Mouse (Mus musculus): Measurements from ENCODE around the gene Fn3krp. TPM values are rescaled to one million over a fixed set of nuclear protein-coding genes. Genes with fewer than 3 reads are reported as not detected.
A peak's percentile ranks its signal among the peaks of the same experiment; 100 is the strongest.

Gene Fn3krp
- polyA plus RNA-seq, 1 experiment from 2014 or later = 4.6 TPM

- ATAC-seq (ENCODE audit: extremely low read depth, insufficient number of reproducible peaks, low FRiP score, low TSS enrichment) = no peak
- 77% methylated on average over 5 of the region's 5 CpGs for WGBS
- no peaks in the 10 kb centered on the region for H3K36me3 ChIP-seq
- H3K4me1 ChIP-seq = peaks cover 22% of the 10 kb centered on the region
- H3K4me2 ChIP-seq = no peak overlapping the region
- no peak overlapping the region for H3K27ac ChIP-seq (replicated peaks)
- H3K9me3 ChIP-seq = no peaks in the 10 kb centered on the region
- H3K4me3 ChIP-seq = no peak overlapping the region
- H3K9ac ChIP-seq = no peak overlapping the region
- no peaks in the 10 kb centered on the region for H3K27me3 ChIP-seq (replicated peaks)
Measured at GRCm38 (mm10) chr11:121417971-121418370, 3.2 kb upstream of the Fn3krp start.

- WGBS = 56% methylated on average over 2 of the region's 2 CpGs
Measured at GRCm38 (mm10) chr11:121418932-121419331, 2.3 kb upstream of the Fn3krp start.

GRCm38 (mm10) chr11:121420379-121420778 is 822 bp upstream of the Fn3krp start:
- ATAC-seq (ENCODE audit: extremely low read depth, insufficient number of reproducible peaks, low FRiP score, low TSS enrichment) = no peak
- Histone ChIP-seq H3K27me3 (replicated peaks) (no peaks in the 10 kb centered on the region), H3K36me3 (no peaks in the 10 kb centered on the region), H3K4me1 (peaks cover 13% of the 10 kb centered on the region), H3K27ac (replicated peaks) (peak overlapping the region; percentile 55), H3K4me2 (peak overlapping the region; percentile 86), H3K9ac (peak overlapping the region; percentile 70), H3K4me3 (peak overlapping the region; percentile 83), H3K9me3 (no peaks in the 10 kb centered on the region)
- WGBS = 50% methylated on average over 5 of the region's 5 CpGs

More at GRCm38 (mm10) chr11:121418932-121419331, 2.3 kb upstream of the Fn3krp start:
- Histone ChIP-seq H3K4me1 (peaks cover 22% of the 10 kb centered on the region), H3K9ac (no peak overlapping the region), H3K9me3 (no peaks in the 10 kb centered on the region), H3K4me3 (no peak overlapping the region), H3K27ac (replicated peaks) (no peak overlapping the region), H3K27me3 (replicated peaks) (no peaks in the 10 kb centered on the region), H3K36me3 (no peaks in the 10 kb centered on the region), H3K4me2 (no peak overlapping the region)
- ATAC-seq (ENCODE audit: extremely low read depth, insufficient number of reproducible peaks, low FRiP score, low TSS enrichment) = no peak

DNA sequence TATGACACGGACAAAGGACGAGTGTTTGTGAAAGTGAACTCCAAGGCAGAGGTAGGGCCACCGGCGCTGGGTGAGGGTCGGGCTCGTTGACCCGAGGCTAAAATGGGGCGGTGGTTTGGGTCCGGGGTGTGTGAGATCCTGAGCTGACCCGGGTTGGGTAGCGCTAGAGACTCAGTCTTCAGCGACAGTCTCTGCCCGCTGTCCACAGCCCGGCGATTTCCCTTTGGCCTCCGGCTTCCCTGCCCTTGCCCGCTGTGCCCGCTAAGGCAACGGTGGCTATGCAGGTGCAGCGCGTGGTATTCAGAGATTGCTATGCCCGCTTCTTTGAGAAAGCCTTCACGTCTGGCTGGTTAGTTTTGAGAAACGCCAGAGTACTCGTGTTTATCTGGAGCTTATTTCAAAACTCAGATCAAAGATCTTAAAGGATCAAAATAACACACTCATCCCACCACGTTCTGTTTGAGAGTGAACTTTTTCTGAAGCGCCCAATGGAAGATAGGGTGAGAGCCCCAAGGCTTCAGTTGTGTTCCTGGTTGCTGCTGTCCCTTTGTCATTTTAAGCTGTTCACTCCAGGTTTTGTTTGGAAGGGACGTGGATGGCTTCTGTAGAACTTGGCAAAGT is 462 bp downstream of the Fn3krp start:
- H3K27me3 ChIP-seq (replicated peaks) = no peaks in the 10 kb centered on the region
- peaks cover 3% of the 10 kb centered on the region; the same call in 1 of the 2 replicates for H3K36me3 ChIP-seq
- peak overlapping the region; percentile 89 for H3K9ac ChIP-seq
- H3K9me3 ChIP-seq = no peaks in the 10 kb centered on the region
- ATAC-seq (ENCODE audit: extremely low read depth, insufficient number of reproducible peaks, low FRiP score, low TSS enrichment) = peak; percentile 49; the same call in 1 of the 2 replicates
- peaks cover 11% of the 10 kb centered on the region for H3K4me1 ChIP-seq
- peak overlapping the region; percentile 83 for H3K4me3 ChIP-seq
- H3K4me2 ChIP-seq = peak overlapping the region; percentile 86
- H3K27ac ChIP-seq (replicated peaks) = peak overlapping the region; percentile 66
- 2% methylated on average over 28 of the region's 28 CpGs for WGBS

DNA sequence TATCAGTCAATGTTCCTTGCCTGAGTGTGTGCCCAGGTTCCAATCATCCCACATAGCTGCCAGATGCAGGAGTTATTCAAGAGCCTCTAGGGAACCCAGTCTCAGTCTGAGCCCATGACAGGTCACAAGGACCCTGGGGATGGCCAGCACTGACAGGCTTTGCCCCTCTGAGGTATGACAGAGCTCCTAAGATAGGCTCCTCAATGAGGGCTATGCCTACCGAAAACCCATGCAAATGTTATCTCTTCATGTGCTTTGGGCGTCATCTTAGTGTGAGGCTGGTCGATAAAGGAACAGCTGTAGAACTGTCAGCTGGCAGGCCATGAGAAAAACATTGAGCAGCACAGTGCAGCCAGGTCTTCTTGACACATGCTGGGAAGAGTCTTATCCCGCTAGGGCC is 12.2 kb downstream of the Fn3krp start:
- H3K4me1 ChIP-seq = peaks cover 32% of the 10 kb centered on the region
- peak overlapping the region; percentile 79 for H3K27ac ChIP-seq (replicated peaks)
- no peaks in the 10 kb centered on the region for H3K9me3 ChIP-seq
- no peak; the same call in 1 of the 2 replicates for ATAC-seq (ENCODE audit: extremely low read depth, insufficient number of reproducible peaks, low FRiP score, low TSS enrichment)
- H3K36me3 ChIP-seq = peaks cover 30% of the 10 kb centered on the region
- H3K4me2 ChIP-seq = peak overlapping the region; percentile 88
- no peak overlapping the region for H3K4me3 ChIP-seq
- WGBS = 33% methylated on average over 4 of the region's 4 CpGs
- no peak overlapping the region for H3K9ac ChIP-seq
- H3K27me3 ChIP-seq (replicated peaks) = no peaks in the 10 kb centered on the region

DNA sequence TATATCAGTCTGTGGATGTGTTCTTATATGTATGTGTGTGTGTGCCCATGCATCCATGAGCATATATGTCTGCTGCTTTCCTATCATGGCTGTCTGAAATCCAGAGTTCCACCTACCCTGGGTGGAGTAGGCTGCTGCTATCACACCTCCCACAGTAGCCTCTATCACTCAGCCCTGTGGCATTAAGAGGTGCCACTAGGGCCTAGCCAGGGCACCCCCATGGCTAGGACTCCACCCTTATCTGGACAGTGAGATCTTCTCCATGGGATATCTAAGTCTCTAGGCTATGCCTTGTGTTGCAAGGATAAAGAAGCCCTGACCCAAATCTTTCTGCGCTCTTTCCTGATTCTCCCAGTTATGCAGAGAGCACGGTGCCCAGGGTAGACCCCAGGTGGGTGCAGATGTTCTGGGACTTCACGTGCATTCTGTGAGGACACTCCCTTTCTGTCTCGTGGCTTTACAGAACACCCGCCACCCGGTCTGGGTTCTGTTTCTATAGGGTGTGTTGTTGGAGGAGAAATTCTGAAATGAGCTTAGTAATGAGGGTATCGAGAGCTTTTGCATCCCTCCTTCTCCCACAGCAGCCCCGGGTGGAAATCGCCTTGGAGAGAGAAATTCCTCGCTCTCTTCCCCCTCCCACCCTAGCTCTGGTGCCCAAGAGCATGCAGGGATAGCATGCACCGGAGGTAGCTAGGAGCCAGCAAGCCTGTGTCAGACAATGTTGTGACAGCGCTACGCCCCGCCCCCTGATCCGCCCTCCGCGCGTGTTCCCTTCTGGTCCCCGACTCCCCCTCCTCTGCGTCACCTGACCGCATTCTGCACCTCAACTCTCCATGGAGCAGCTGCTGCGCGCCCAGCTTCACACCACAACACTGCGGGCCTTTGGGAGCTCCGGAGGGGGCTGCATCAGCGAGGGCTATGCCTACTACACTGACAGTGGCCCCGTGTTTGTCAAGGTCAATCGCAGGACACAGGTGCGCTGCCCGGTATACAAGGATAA is 13.3 kb downstream of the Fn3krp start, which contains the start of gene Fn3k:
Gene Fn3k (plus strand): TSS at position 758 of the 1,000 bp plus-strand sequence.
- Histone ChIP-seq H3K36me3 (peaks cover 19% of the 10 kb centered on the region), H3K4me2 (peak within 1 kb of the TSS; percentile 88), H3K4me1 (peaks cover 35% of the 10 kb centered on the region), H3K27me3 (replicated peaks) (no peaks in the 10 kb centered on the region), H3K4me3 (peak within 1 kb of the TSS; percentile 61), H3K9ac (peak within 1 kb of the TSS; percentile 80), H3K27ac (replicated peaks) (peak within 1 kb of the TSS; percentile 79), H3K9me3 (no peaks in the 10 kb centered on the region)
- 7% methylated on average over 30 of the region's 30 CpGs for WGBS
- ATAC-seq (ENCODE audit: extremely low read depth, insufficient number of reproducible peaks, low FRiP score, low TSS enrichment) = peak; percentile 81

DNA sequence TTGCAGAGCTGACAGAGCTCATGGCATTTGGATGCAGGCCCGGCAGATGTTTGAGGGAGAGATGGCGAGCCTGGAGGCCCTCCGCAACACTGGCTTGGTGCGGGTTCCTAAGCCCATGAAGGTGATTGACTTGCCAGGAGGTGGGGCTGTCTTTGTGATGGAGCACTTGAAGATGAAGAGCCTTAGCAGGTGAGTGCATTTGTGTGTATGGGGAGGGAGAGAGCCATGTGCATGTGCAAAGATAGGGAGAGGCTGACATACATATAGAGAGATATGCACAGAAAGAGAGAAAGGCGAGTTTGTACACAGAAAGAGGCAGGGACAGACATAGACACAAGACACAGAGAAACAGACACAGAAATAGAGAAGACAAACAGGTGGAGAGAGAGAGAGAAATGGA is 16.0 kb downstream of the Fn3krp start:
- no peaks in the 10 kb centered on the region for H3K27me3 ChIP-seq (replicated peaks)
- H3K9ac ChIP-seq = no peak overlapping the region
- H3K4me1 ChIP-seq = peaks cover 35% of the 10 kb centered on the region
- 61% methylated on average over 5 of the region's 5 CpGs for WGBS
- H3K4me2 ChIP-seq = no peak overlapping the region
- no peak overlapping the region for H3K4me3 ChIP-seq
- H3K9me3 ChIP-seq = no peaks in the 10 kb centered on the region
- ATAC-seq (ENCODE audit: extremely low read depth, insufficient number of reproducible peaks, low FRiP score, low TSS enrichment) = no peak
- no peaks in the 10 kb centered on the region for H3K36me3 ChIP-seq
- no peak overlapping the region for H3K27ac ChIP-seq (replicated peaks)

DNA sequence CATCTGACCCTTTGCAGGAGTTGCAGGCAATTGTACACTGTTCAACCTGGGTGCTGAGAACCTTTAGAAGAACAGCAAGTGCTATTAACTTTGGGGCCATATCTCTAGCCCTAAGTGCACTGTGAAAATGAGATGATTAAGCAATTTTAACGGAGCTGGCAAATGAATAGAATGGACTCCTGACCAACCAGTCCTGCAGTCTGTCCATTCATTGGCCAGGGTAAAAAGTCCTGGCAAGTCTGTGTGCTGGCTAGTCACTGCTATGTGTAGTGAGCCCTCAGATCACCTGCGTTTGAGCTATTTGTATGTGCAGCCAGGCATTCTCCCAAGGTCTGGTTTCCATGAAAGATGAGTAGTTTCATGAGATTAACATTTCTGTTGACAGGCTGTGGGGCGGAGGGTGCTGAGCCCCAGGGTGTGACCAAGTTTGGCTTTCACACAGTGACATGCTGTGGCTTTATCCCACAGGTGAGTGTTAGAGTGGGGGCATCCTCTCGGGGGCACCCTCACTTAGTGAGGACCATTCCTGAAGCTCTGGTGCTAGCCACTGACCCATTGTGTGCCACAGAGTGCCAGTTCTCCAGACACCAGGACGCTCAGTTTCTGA is 18.6 kb downstream of the Fn3krp start:
- H3K9me3 ChIP-seq = no peaks in the 10 kb centered on the region
- no peak overlapping the region for H3K4me3 ChIP-seq
- WGBS = 62% methylated on average over 5 of the region's 5 CpGs
- ATAC-seq (ENCODE audit: extremely low read depth, insufficient number of reproducible peaks, low FRiP score, low TSS enrichment) = no peak
- H3K27me3 ChIP-seq (replicated peaks) = peaks cover 13% of the 10 kb centered on the region
- H3K36me3 ChIP-seq = no peaks in the 10 kb centered on the region
- no peak overlapping the region for H3K4me2 ChIP-seq
- H3K4me1 ChIP-seq = peaks cover 13% of the 10 kb centered on the region
- H3K27ac ChIP-seq (replicated peaks) = no peak overlapping the region
- no peak overlapping the region for H3K9ac ChIP-seq

DNA sequence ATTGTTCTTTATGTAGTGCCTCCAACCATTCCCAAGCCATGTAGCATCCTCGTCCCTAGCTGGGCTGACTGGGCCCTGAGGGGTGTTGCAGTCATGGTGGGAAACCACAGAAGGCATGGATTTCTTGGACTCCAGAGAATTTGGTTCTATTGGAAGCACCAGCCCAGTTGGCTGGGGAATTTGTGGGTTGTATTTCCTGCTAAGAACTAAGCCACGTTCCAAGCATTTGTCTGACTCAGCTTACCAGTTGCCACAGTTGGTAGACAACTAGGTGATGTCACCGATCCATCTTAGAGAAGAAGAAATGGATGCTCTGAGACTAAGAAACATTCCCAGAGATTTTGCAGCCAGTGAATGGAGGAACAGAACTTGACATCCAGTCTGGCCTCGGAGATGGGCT is 20.5 kb downstream of the Fn3krp start:
- ATAC-seq (ENCODE audit: extremely low read depth, insufficient number of reproducible peaks, low FRiP score, low TSS enrichment) = no peak
- no peak overlapping the region for H3K27ac ChIP-seq (replicated peaks)
- peaks cover 24% of the 10 kb centered on the region for H3K27me3 ChIP-seq (replicated peaks)
- H3K9me3 ChIP-seq = no peaks in the 10 kb centered on the region
- no peaks in the 10 kb centered on the region for H3K36me3 ChIP-seq
- H3K4me2 ChIP-seq = no peak overlapping the region
- 0 out of 2 replicates have a peak, but pooled peaks cover 3% of the 10 kb centered on the region for H3K4me1 ChIP-seq
- WGBS = 78% methylated on average over 4 of the region's 4 CpGs
- no peak overlapping the region for H3K9ac ChIP-seq
- H3K4me3 ChIP-seq = no peak overlapping the region

DNA sequence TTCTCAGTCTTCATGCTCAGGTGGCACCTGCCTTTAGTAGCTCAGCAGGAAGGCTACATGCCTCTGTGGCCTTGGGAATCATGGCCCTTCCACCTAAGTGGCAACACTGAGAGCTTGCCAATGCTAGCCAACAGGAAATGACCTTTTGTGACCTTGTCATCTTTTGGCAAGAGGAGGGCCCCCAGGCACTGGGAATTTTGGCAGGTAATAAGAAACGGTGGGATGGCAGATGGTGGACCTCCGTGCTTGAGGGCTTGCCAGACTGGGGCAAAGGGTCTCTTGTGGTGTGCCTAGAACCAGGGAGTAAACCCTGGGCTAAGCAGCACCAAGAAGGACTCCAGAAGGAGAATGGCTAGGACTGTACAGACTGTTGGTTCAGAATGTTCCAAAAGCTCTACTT is 20.9 kb downstream of the Fn3krp start:
- H3K36me3 ChIP-seq = no peaks in the 10 kb centered on the region

GRCm38 (mm10) chr11:121451216-121451726 is 30.1 kb downstream of the Fn3krp start:
- peak overlapping the region; percentile 84 for H3K9ac ChIP-seq
- peaks cover 7% of the 10 kb centered on the region for H3K27me3 ChIP-seq (replicated peaks)
- peaks cover 18% of the 10 kb centered on the region for H3K4me1 ChIP-seq
- H3K27ac ChIP-seq (replicated peaks) = no peak overlapping the region
- peak overlapping the region; percentile 85 for H3K4me2 ChIP-seq
- peaks cover 17% of the 10 kb centered on the region for H3K36me3 ChIP-seq
- WGBS = 21% methylated on average over 9 of the region's 9 CpGs
- no peak for ATAC-seq (ENCODE audit: extremely low read depth, insufficient number of reproducible peaks, low FRiP score, low TSS enrichment)
- no peaks in the 10 kb centered on the region for H3K9me3 ChIP-seq
- peak overlapping the region; percentile 87 for H3K4me3 ChIP-seq

More for the DNA sequence above, 20.9 kb downstream of the Fn3krp start:
- Histone ChIP-seq H3K27ac (replicated peaks) (no peak overlapping the region), H3K27me3 (replicated peaks) (peaks cover 25% of the 10 kb centered on the region), H3K4me2 (no peak overlapping the region), H3K9ac (no peak overlapping the region), H3K4me1 (0 out of 2 replicates have a peak, but pooled peaks cover 3% of the 10 kb centered on the region), H3K4me3 (no peak overlapping the region), H3K9me3 (no peaks in the 10 kb centered on the region)
- 64% methylated on average over 2 of the region's 2 CpGs for WGBS
- no peak for ATAC-seq (ENCODE audit: extremely low read depth, insufficient number of reproducible peaks, low FRiP score, low TSS enrichment)

Data from heart, embryonic 13.5 days (tissue).